Mouse (Mus musculus): ENCODE results near the gene Gapdh.

GRCm38 (mm10) chr6:125119387-125119786 is 46.9 kb downstream of the Gapdh start:
- no peak for TF ChIP-seq CTCF (IDR thresholded peaks at IDR 0.05)
- no peak for TF ChIP-seq POLR2A (IDR thresholded peaks at IDR 0.05; ENCODE audit: insufficient read depth, low read depth, low read length)
- no peak for TF ChIP-seq EP300 (IDR thresholded peaks at IDR 0.05; ENCODE audit: insufficient read depth, low read depth, low read length)

Data from heart, adult 2 months (tissue).